8 mouse cellular contexts compared by ENCODE assay signal in the genomic region with DNA sequence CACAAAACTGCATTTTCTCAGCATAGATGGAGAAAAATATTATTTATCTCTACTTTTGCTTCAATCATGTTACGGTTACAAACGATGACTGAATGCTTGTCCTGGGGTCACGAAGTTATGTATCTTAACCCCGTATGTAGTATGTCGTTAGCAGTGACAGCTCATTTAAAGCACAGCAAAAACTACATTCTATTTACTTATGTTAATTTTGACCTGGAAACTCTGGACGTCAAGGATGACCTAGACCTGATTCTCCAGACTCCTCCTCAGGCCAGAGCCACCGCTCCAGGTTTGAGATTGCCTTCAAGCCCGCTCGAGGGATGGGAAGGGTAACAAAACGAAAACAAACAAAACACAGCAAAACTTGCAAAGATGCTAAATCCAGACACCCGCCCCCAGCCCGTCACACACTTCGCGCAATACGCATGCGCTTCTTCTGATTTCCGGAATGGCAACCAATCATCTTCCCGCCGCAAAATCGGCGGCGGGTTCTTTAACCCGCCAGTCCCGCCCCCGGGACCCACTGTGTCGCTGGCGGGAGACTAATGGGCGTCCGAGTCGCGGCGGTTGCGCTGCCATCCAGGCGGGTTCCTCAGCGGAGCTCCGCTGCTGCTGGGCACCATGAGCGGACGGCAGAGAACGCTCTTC. TPM values are rescaled to one million over a fixed set of nuclear protein-coding genes. Genes with fewer than 3 reads are reported as not detected.
DNase-seq lines count a peak whose midpoint lies in the region; ATAC-seq and TF ChIP-seq lines count a peak whose summit lies in the region.

TSS of gene Fancm (plus strand) at position 519 of the 648 bp plus-strand sequence.

- TF ChIP-seq CTCF in kidney, adult 2 months (conservative IDR thresholded peaks at IDR 0.05; ENCODE audit: insufficient read depth, insufficient read length, low read depth, low read length) = no peak
- no peak for TF ChIP-seq CTCF in spleen, adult 2 months (IDR thresholded peaks at IDR 0.05; ENCODE audit: extremely low read depth, insufficient read depth, insufficient read length, insufficient replicate concordance)

- H3K9me3 ChIP-seq in embryonic facial prominence, embryonic 13.5 days = no peaks in the 10 kb centered on the region
- no peaks in the 10 kb centered on the region for H3K9me3 ChIP-seq in limb, embryonic 12.5 days
- no peaks in the 10 kb centered on the region for H3K9me3 ChIP-seq in midbrain, embryonic 15.5 days

- WGBS in embryonic facial prominence, embryonic 13.5 days = 2% methylated on average over 39 of the region's 39 CpGs
- WGBS in kidney, adult 2 months = 1% methylated on average over 39 of the region's 39 CpGs
- 2% methylated on average over 39 of the region's 39 CpGs for WGBS in limb, embryonic 12.5 days
- WGBS in midbrain, embryonic 15.5 days = 2% methylated on average over 39 of the region's 39 CpGs
- 3% methylated on average over 39 of the region's 39 CpGs for WGBS in spleen, adult 2 months

- TF ChIP-seq POLR2A in kidney, adult 2 months (IDR thresholded peaks at IDR 0.05; ENCODE audit: low read depth, low read length) = no peak
- TF ChIP-seq POLR2A in spleen, adult 2 months (IDR thresholded peaks at IDR 0.05; ENCODE audit: low read depth, low read length) = peak; percentile 18; the same call in 1 of the 2 replicates

- peak; percentile 44; the same call in 1 of the 2 replicates for ATAC-seq in embryonic facial prominence, embryonic 13.5 days (ENCODE audit: insufficient number of reproducible peaks, insufficient read depth, low FRiP score, low TSS enrichment, low read depth)
- ATAC-seq in limb, embryonic 12.5 days (ENCODE audit: insufficient number of reproducible peaks, insufficient read depth, low FRiP score, low TSS enrichment, low read depth) = peak; percentile 32
- peak; percentile 44 for ATAC-seq in midbrain, embryonic 15.5 days (replicated peaks)

- H3K36me3 ChIP-seq in embryonic facial prominence, embryonic 13.5 days = peaks cover 2% of the 10 kb centered on the region
- no peaks in the 10 kb centered on the region for H3K36me3 ChIP-seq in kidney, adult 2 months (ENCODE audit: control insufficient read depth, insufficient read depth, low read length)
- peaks cover 10% of the 10 kb centered on the region for H3K36me3 ChIP-seq in limb, embryonic 12.5 days
- H3K36me3 ChIP-seq in midbrain, embryonic 15.5 days (replicated peaks) = no peaks in the 10 kb centered on the region
- H3K36me3 ChIP-seq in spleen, adult 2 months (ENCODE audit: control insufficient read depth, insufficient read depth, low read length) = no peaks in the 10 kb centered on the region; the same call in 1 of the 2 replicates

- H3K27ac ChIP-seq in embryonic facial prominence, embryonic 13.5 days = peak within 1 kb of the TSS; percentile 93
- peak within 1 kb of the TSS; percentile 54 for H3K27ac ChIP-seq in kidney, adult 2 months (ENCODE audit: insufficient read depth, low read depth, low read length)
- H3K27ac ChIP-seq in limb, embryonic 12.5 days = peak within 1 kb of the TSS; percentile 89
- H3K27ac ChIP-seq in midbrain, embryonic 15.5 days = peak within 1 kb of the TSS; percentile 97
- H3K27ac ChIP-seq in spleen, adult 2 months (ENCODE audit: insufficient read depth, low read length) = peak within 1 kb of the TSS; percentile 76

- H3K4me1 ChIP-seq in embryonic facial prominence, embryonic 13.5 days = peaks cover 28% of the 10 kb centered on the region
- H3K4me1 ChIP-seq in kidney, adult 2 months (ENCODE audit: control insufficient read depth, insufficient read depth, low read length) = no peaks in the 10 kb centered on the region; the same call in 1 of the 2 replicates
- H3K4me1 ChIP-seq in limb, embryonic 12.5 days (replicated peaks) = peaks cover 24% of the 10 kb centered on the region
- peaks cover 42% of the 10 kb centered on the region for H3K4me1 ChIP-seq in midbrain, embryonic 15.5 days
- H3K4me1 ChIP-seq in spleen, adult 2 months (ENCODE audit: control insufficient read depth, insufficient read depth, insufficient read length) = peaks cover 5% of the 10 kb centered on the region

- DNase-seq in 3134 (ENCODE audit: extremely low read depth, insufficient read length, low spot score) = peak; percentile 83
- peak; percentile 93 to 94 for DNase-seq in adrenal gland, postnatal 36 days
- peak; percentile 94 for DNase-seq in heart, adult 18-20 months
- DNase-seq in kidney, adult 2 months = peak; percentile 95
- peak; percentile 86 to 87 for DNase-seq in spleen, adult 2 months (ENCODE audit: low read depth in 1 of 2, low spot score in 2 of 2)

- no peaks in the 10 kb centered on the region for H3K27me3 ChIP-seq in embryonic facial prominence, embryonic 13.5 days
- no peaks in the 10 kb centered on the region for H3K27me3 ChIP-seq in kidney, adult 2 months (replicated peaks; ENCODE audit: control insufficient read depth, insufficient read depth, low read length)
- no peaks in the 10 kb centered on the region for H3K27me3 ChIP-seq in limb, embryonic 12.5 days
- no peaks in the 10 kb centered on the region for H3K27me3 ChIP-seq in midbrain, embryonic 15.5 days (replicated peaks)
- no peaks in the 10 kb centered on the region for H3K27me3 ChIP-seq in spleen, adult 2 months (ENCODE audit: control insufficient read depth, insufficient read depth, low read length)

- H3K9ac ChIP-seq in embryonic facial prominence, embryonic 13.5 days = peak within 1 kb of the TSS; percentile 96
- H3K9ac ChIP-seq in limb, embryonic 12.5 days (replicated peaks) = peak within 1 kb of the TSS; percentile 89
- peak within 1 kb of the TSS; percentile 72 for H3K9ac ChIP-seq in midbrain, embryonic 15.5 days

- peak within 1 kb of the TSS; percentile 87 for H3K4me2 ChIP-seq in embryonic facial prominence, embryonic 13.5 days
- peak within 1 kb of the TSS; percentile 69 for H3K4me2 ChIP-seq in limb, embryonic 12.5 days
- peak within 1 kb of the TSS; percentile 88 for H3K4me2 ChIP-seq in midbrain, embryonic 15.5 days

- H3K4me3 ChIP-seq in embryonic facial prominence, embryonic 13.5 days = peak within 1 kb of the TSS; percentile 83
- peak within 1 kb of the TSS; percentile 74 for H3K4me3 ChIP-seq in kidney, adult 2 months (ENCODE audit: insufficient read depth, low read depth, low read length)
- H3K4me3 ChIP-seq in limb, embryonic 12.5 days (replicated peaks) = peak within 1 kb of the TSS; percentile 89
- H3K4me3 ChIP-seq in midbrain, embryonic 15.5 days = peak within 1 kb of the TSS; percentile 66
- peak within 1 kb of the TSS; percentile 74 for H3K4me3 ChIP-seq in spleen, adult 2 months (ENCODE audit: extremely low read depth, insufficient read depth, insufficient read length)

RNA-seq across cellular contexts. Expression of gene Fancm, which starts in this region (rescaled TPM):
- 10 to 100 TPM in 1 of 2 experiments, 1 to 10 TPM in 1; 9.1 to 11.2 TPM for total RNA-seq in adrenal gland, postnatal 36 days (2021)
- 11.1 and 12.0 TPM in 2 replicates for polyA plus RNA-seq in embryonic facial prominence, embryonic 13.5 days (2015; fragmentation: Nextera tagmentation; extraction: Ambion mirVana)
- total RNA-seq in heart, adult 18-20 months (2021) = 1 to 10 TPM; 2.7 to 5.0 TPM
- 1.0 and 1.2 TPM in 2 replicates for polyA plus RNA-seq in kidney, adult 2 months (2012; rRNA removed)
- polyA plus RNA-seq in limb, embryonic 12.5 days (2016; fragmentation: Nextera tagmentation; extraction: Ambion mirVana) = 22.7 and 25.4 TPM in 2 replicates
- 6.0 and 7.9 TPM in 2 replicates for polyA plus RNA-seq in midbrain, embryonic 15.5 days (2015; fragmentation: Nextera tagmentation; extraction: Ambion mirVana)
- 2.1 and 4.0 TPM in 2 replicates for polyA plus RNA-seq in spleen, adult 2 months (2012; rRNA removed)

Comparison
In these comparisons a context has a peak if more than half of its experiments do, and no peak if none do; other contexts are left out.
1. Peak in every context shown above with its lines: DNase-seq, ATAC-seq, H3K4me3 ChIP-seq and H3K27ac ChIP-seq.